Mouse (Mus musculus) intestine, embryonic 16.5 days (tissue): ENCODE data around the gene 1700061G19Rik. TPM values are rescaled to one million over a fixed set of nuclear protein-coding genes. Genes with fewer than 3 reads are reported as not detected.
"Not testable (repeated sequence)": the region's sequence is repeated elsewhere in the genome, so short reads cannot be mapped to it uniquely, and the experiment has no call there.

Experiments used
- ATAC-seq: fragments of 200-750 bp; cut with Nextera tagmentation; 2 replicates; pipeline ENCODE4 v1.8.0; 2017; ENCODE audit warnings: moderate TSS enrichment, moderate library complexity
- H3K27ac ChIP-seq: fragments of 300-500 bp; sonication (generic); 2 replicates; pipeline ENCODE4 v1.5.1; 2014; ENCODE audit warnings: mild to moderate bottlenecking, low read length
- H3K27me3 ChIP-seq: fragments of 300-500 bp; sonication (generic); replicated peaks from 2 replicates; pipeline ENCODE4 v1.6.1; 2014; ENCODE audit warnings: low read length, control low read depth, mixed read lengths; ENCODE audit not compliant: control insufficient read depth, insufficient read depth
- H3K36me3 ChIP-seq: fragments of 300-500 bp; sonication (generic); 2 replicates; pipeline ENCODE4 v1.6.1; 2014; ENCODE audit warnings: low read length, control low read depth; ENCODE audit not compliant: control insufficient read depth, insufficient read depth
- H3K4me1 ChIP-seq: fragments of 300-500 bp; sonication (generic); 2 replicates; pipeline ENCODE4 v1.6.1; 2014; ENCODE audit warnings: low read length, control low read depth, mixed read lengths; ENCODE audit not compliant: control insufficient read depth, insufficient read depth
- H3K4me2 ChIP-seq: fragments of 300-500 bp; sonication (generic); 2 replicates; pipeline ENCODE4 v1.6.1; 2014; ENCODE audit warnings: low read depth, low read length, control low read depth
- H3K4me3 ChIP-seq: fragments of 300-500 bp; sonication (generic); 2 replicates; pipeline ENCODE4 v1.5.1; 2014; ENCODE audit warnings: mild to moderate bottlenecking, low read length
- H3K9ac ChIP-seq: fragments of 300-500 bp; sonication (generic); 2 replicates; pipeline ENCODE4 v1.6.1; 2014; ENCODE audit warnings: low read depth, low read length
- H3K9me3 ChIP-seq: fragments of 300-500 bp; sonication (generic); 2 replicates; pipeline ENCODE4 v1.6.1; 2016; ENCODE audit warnings: low read length, control low read depth; ENCODE audit not compliant: control insufficient read depth
- WGBS: fragments of 180-500 bp; shearing (Covaris S2); extraction: QIAGEN DNeasy Blood & Tissue Kit; methylation state at CpG from one replicate; pipeline ENCODE4 v1.1.7; 2014; 5-methylcytosine and 5-hydroxymethylcytosine counted together
- polyA plus RNA-seq: library from polyadenylated mRNA; unstranded; fragments of >200 nt; fragmentation: Nextera tagmentation; extraction: Ambion mirVana; gene quantifications from 2 replicates; pipeline ENCODE4 v1.2.1, GENCODE M21; 2015

The 1700061G19Rik gene
- polyA plus RNA-seq, 1 experiment from 2014 or later = 0.17 TPM

- H3K36me3 ChIP-seq = peaks cover 10% of the 10 kb centered on the region
- H3K9me3 ChIP-seq = no peaks in the 10 kb centered on the region; the same call in 1 of the 2 replicates
- WGBS = 82% methylated on average over 5 of the region's 5 CpGs
- no peaks in the 10 kb centered on the region for H3K27me3 ChIP-seq
- no peaks in the 10 kb centered on the region; the same call in 1 of the 2 replicates for H3K4me1 ChIP-seq
- H3K27ac ChIP-seq = no peak overlapping the region
- H3K4me3 ChIP-seq = no peak overlapping the region
- no peak overlapping the region for H3K4me2 ChIP-seq
- peak; percentile 39; the same call in 1 of the 2 replicates for ATAC-seq
- no peak overlapping the region for H3K9ac ChIP-seq
These were observed 31.8 kb downstream of the 1700061G19Rik start for GRCm38 (mm10) chr17:56907096-56907495.

- ATAC-seq = peak; percentile 21; the same call in 1 of the 2 replicates
- no peak overlapping the region for H3K9ac ChIP-seq
- no peaks in the 10 kb centered on the region; the same call in 1 of the 2 replicates for H3K4me1 ChIP-seq
- peaks cover 10% of the 10 kb centered on the region for H3K36me3 ChIP-seq
- no peak overlapping the region for H3K4me3 ChIP-seq
- H3K9me3 ChIP-seq = no peaks in the 10 kb centered on the region; the same call in 1 of the 2 replicates
- no peaks in the 10 kb centered on the region for H3K27me3 ChIP-seq
- no peak overlapping the region for H3K27ac ChIP-seq
- H3K4me2 ChIP-seq = no peak overlapping the region
- 41% methylated on average over 9 of the region's 9 CpGs for WGBS
These were observed 32.6 kb downstream of the 1700061G19Rik start for GRCm38 (mm10) chr17:56907887-56908286.

GRCm38 (mm10) chr17:56909764-56910163 is 34.5 kb downstream of the 1700061G19Rik start:
- H3K36me3 ChIP-seq, H3K4me3 ChIP-seq, H3K4me2 ChIP-seq, H3K27ac ChIP-seq, H3K9me3 ChIP-seq, H3K27me3 ChIP-seq, ATAC-seq, H3K4me1 ChIP-seq, H3K9ac ChIP-seq: not testable (repeated sequence)
- WGBS = 82% methylated on average over 2 of the region's 2 CpGs

GRCm38 (mm10) chr17:56913023-56913422 is 37.7 kb downstream of the 1700061G19Rik start:
- 87% methylated on average over 3 of the region's 3 CpGs for WGBS
- no peaks in the 10 kb centered on the region; the same call in 1 of the 2 replicates for H3K4me1 ChIP-seq
- H3K36me3 ChIP-seq = peaks cover 4% of the 10 kb centered on the region; the same call in 1 of the 2 replicates

GRCm38 (mm10) chr17:56913444-56913843 is 38.2 kb downstream of the 1700061G19Rik start:
- no peak overlapping the region for H3K4me3 ChIP-seq
- no peak overlapping the region for H3K9ac ChIP-seq
- no peak for ATAC-seq
- H3K36me3 ChIP-seq = peaks cover 4% of the 10 kb centered on the region; the same call in 1 of the 2 replicates
- no peaks in the 10 kb centered on the region for H3K4me1 ChIP-seq
- no peak overlapping the region for H3K27ac ChIP-seq
- no peak overlapping the region for H3K4me2 ChIP-seq
- no peaks in the 10 kb centered on the region for H3K9me3 ChIP-seq
- no peaks in the 10 kb centered on the region for H3K27me3 ChIP-seq

More at GRCm38 (mm10) chr17:56913023-56913422, 37.7 kb downstream of the 1700061G19Rik start:
- Histone ChIP-seq H3K27ac (no peak overlapping the region), H3K9me3 (no peaks in the 10 kb centered on the region), H3K27me3 (no peaks in the 10 kb centered on the region), H3K4me2 (no peak overlapping the region), H3K9ac (no peak overlapping the region), H3K4me3 (no peak overlapping the region)
- ATAC-seq = no peak

GRCm38 (mm10) chr17:56917166-56917565 is 41.9 kb downstream of the 1700061G19Rik start:
- Histone ChIP-seq H3K9me3 (no peaks in the 10 kb centered on the region), H3K4me3 (no peak overlapping the region), H3K4me1 (no peaks in the 10 kb centered on the region), H3K27me3 (no peaks in the 10 kb centered on the region), H3K4me2 (no peak overlapping the region), H3K36me3 (peaks cover 6% of the 10 kb centered on the region; the same call in 1 of the 2 replicates), H3K27ac (no peak overlapping the region), H3K9ac (no peak overlapping the region)
- no peak for ATAC-seq
- 96% methylated on average over 2 of the region's 2 CpGs for WGBS

GRCm38 (mm10) chr17:56919725-56920124 is 44.4 kb downstream of the 1700061G19Rik start:
- Histone ChIP-seq H3K27ac (no peak overlapping the region), H3K4me1 (no peaks in the 10 kb centered on the region), H3K4me3 (no peak overlapping the region), H3K27me3 (no peaks in the 10 kb centered on the region), H3K9ac (no peak overlapping the region), H3K4me2 (no peak overlapping the region), H3K36me3 (peaks cover 10% of the 10 kb centered on the region), H3K9me3 (no peaks in the 10 kb centered on the region)
- no peak for ATAC-seq
- WGBS = 93% methylated on average over 3 of the region's 3 CpGs

- peaks cover 5% of the 10 kb centered on the region; the same call in 1 of the 2 replicates for H3K4me1 ChIP-seq
- H3K4me3 ChIP-seq = no peak overlapping the region
- H3K9me3 ChIP-seq = no peaks in the 10 kb centered on the region
- no peak for ATAC-seq
- H3K36me3 ChIP-seq = peaks cover 9% of the 10 kb centered on the region
- WGBS = 97% methylated on average over 2 of the region's 2 CpGs
- H3K4me2 ChIP-seq = no peak overlapping the region
- no peak overlapping the region for H3K9ac ChIP-seq
- H3K27me3 ChIP-seq = no peaks in the 10 kb centered on the region
- H3K27ac ChIP-seq = no peak overlapping the region
These were observed 50.7 kb downstream of the 1700061G19Rik start for GRCm38 (mm10) chr17:56925998-56926397.

- H3K4me2 ChIP-seq = no peak overlapping the region
- H3K4me3 ChIP-seq = no peak overlapping the region
- ATAC-seq = no peak
- no peaks in the 10 kb centered on the region for H3K9me3 ChIP-seq
- H3K27ac ChIP-seq = no peak overlapping the region
- H3K9ac ChIP-seq = no peak overlapping the region
- peaks cover 19% of the 10 kb centered on the region for H3K4me1 ChIP-seq
- H3K27me3 ChIP-seq = no peaks in the 10 kb centered on the region
- H3K36me3 ChIP-seq = peaks cover 4% of the 10 kb centered on the region
These were observed 53.8 kb downstream of the 1700061G19Rik start for GRCm38 (mm10) chr17:56929101-56929500.

GRCm38 (mm10) chr17:56929530-56929929 is 54.3 kb downstream of the 1700061G19Rik start:
- ATAC-seq = no peak
- H3K9me3 ChIP-seq = no peaks in the 10 kb centered on the region
- no peak overlapping the region for H3K27ac ChIP-seq
- peaks cover 4% of the 10 kb centered on the region for H3K36me3 ChIP-seq
- no peak overlapping the region for H3K9ac ChIP-seq
- no peak overlapping the region for H3K4me2 ChIP-seq
- H3K4me3 ChIP-seq = no peak overlapping the region
- 84% methylated on average over 1 of the region's 1 CpGs for WGBS
- H3K27me3 ChIP-seq = no peaks in the 10 kb centered on the region
- H3K4me1 ChIP-seq = peaks cover 21% of the 10 kb centered on the region
